Mouse (Mus musculus): ENCODE results near the gene Hist2h4. TPM values are rescaled to one million over a fixed set of nuclear protein-coding genes. Genes with fewer than 3 reads are reported as not detected.
"Not testable (repeated sequence)": the region's sequence is repeated elsewhere in the genome, so short reads cannot be mapped to it uniquely, and the experiment has no call there.

Hist2h4 gene
- polyA plus RNA-seq, 1 experiment from 2014 or later: 5.4 TPM

DNA sequence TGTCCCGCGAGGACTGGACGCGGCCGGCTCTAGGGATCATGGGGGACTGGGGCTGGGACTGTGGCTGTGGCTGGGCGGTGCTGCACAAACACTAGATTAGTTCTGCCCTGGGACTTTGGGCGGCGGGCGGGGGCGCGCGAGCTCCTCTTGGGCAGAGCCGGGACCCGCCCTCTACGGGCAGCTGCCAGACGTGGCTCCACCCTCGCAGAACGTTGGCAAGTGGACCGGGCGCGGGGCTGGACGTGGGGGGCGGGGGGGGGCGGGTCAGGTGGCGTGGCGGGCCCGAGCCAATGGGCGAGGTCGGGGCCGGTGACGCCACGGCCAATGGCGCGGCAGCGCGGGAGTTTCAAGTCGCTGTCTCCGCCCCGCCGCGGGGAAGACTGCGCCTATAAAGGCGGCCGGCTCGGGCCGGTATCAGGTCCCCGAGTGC lies 16.7 kb downstream of the Hist2h4 start, which contains the start of gene Hist2h3c1:
Gene Hist2h3c1, plus strand, starts transcription at position 259 of the 430 bp plus-strand sequence.
- Histone ChIP-seq H3K4me1 (ENCODE audit: control insufficient read depth, insufficient read depth, low read length) (peaks cover 29% of the 10 kb centered on the region), H3K4me3 (ENCODE audit: low read depth, low read length) (peak within 1 kb of the TSS; percentile 45), H3K9ac (ENCODE audit: low read length) (peak within 1 kb of the TSS; percentile 79), H3K27ac (replicated peaks; ENCODE audit: low read depth, low read length) (peak within 1 kb of the TSS; percentile 75), H3K4me2 (ENCODE audit: low read depth, severe bottlenecking) (peak within 1 kb of the TSS; percentile 40)
- peak; percentile 92 for ATAC-seq (ENCODE audit: insufficient number of reproducible peaks, low FRiP score, low TSS enrichment, low read depth)
- WGBS: no CpG with 5 or more reads among the region's 47 CpGs
- DNase-seq (ENCODE audit: low spot score); H3K27me3 ChIP-seq (ENCODE audit: control insufficient read depth, insufficient read depth, low read length); H3K9me3 ChIP-seq (ENCODE audit: control insufficient read depth, low read length); H3K36me3 ChIP-seq (ENCODE audit: control insufficient read depth, insufficient read depth, low read length): not testable (repeated sequence)

DNA sequence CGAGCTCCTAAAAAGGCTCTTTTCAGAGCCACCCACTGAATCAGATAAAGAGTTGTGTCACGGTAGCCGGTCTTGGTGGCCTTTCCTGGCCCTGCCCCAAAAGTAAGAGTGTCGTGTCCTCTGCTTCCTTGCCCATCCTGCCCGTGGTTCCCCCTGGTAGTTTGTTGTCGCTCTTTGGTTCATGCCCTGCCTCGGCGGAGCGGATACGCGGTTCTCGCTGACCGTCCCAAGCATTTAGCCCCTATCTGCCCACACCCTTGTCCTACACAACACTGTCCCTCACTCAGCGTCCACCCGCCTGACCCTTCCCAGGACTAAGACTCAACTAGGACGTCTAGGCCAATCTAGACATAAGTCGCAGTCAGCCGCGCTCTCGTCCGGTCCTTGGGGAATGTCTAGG lies 17.1 kb downstream of the Hist2h4 start:
- not testable (repeated sequence) for H3K9me3 ChIP-seq (ENCODE audit: control insufficient read depth, low read length); H3K36me3 ChIP-seq (ENCODE audit: control insufficient read depth, insufficient read depth, low read length); H3K9ac ChIP-seq (ENCODE audit: low read length); DNase-seq (ENCODE audit: low spot score); ATAC-seq (ENCODE audit: insufficient number of reproducible peaks, low FRiP score, low TSS enrichment, low read depth); H3K27me3 ChIP-seq (ENCODE audit: control insufficient read depth, insufficient read depth, low read length); H3K4me2 ChIP-seq (ENCODE audit: low read depth, severe bottlenecking)
- Histone ChIP-seq H3K4me3 (ENCODE audit: low read depth, low read length) (0 out of 2 replicates have a peak overlapping the region, but pooled peaks have one; percentile 14), H3K4me1 (ENCODE audit: control insufficient read depth, insufficient read depth, low read length) (peaks cover 29% of the 10 kb centered on the region), H3K27ac (replicated peaks; ENCODE audit: low read depth, low read length) (peak overlapping the region; percentile 56; the same call in 1 of the 2 replicates)
- 5% methylated on average over 10 of the region's 21 CpGs for whole genome bisulfite sequencing

GRCm38 (mm10) chr3:96245003-96245886 lies 17.9 kb downstream of the Hist2h4 start, which contains the start of gene Hist2h2aa1:
Gene Hist2h2aa1 (plus strand): TSS chr3:96245497.
- H3K9me3 ChIP-seq (ENCODE audit: control insufficient read depth, low read length); H3K36me3 ChIP-seq (ENCODE audit: control insufficient read depth, insufficient read depth, low read length); H3K27me3 ChIP-seq (ENCODE audit: control insufficient read depth, insufficient read depth, low read length): not testable (repeated sequence)
- WGBS: under 1% methylated on average over 30 of the region's 88 CpGs
- ATAC-seq (ENCODE audit: insufficient number of reproducible peaks, low FRiP score, low TSS enrichment, low read depth) (peak; percentile 89), DNase-seq (ENCODE audit: low spot score) (peak; percentile 83)
- Histone ChIP-seq H3K4me2 (ENCODE audit: low read depth, severe bottlenecking) (peak within 1 kb of the TSS; percentile 68), H3K27ac (replicated peaks; ENCODE audit: low read depth, low read length) (peak within 1 kb of the TSS; percentile 98), H3K9ac (ENCODE audit: low read length) (peak within 1 kb of the TSS; percentile 83), H3K4me3 (ENCODE audit: low read depth, low read length) (peak within 1 kb of the TSS; percentile 33), H3K4me1 (ENCODE audit: control insufficient read depth, insufficient read depth, low read length) (peaks cover 23% of the 10 kb centered on the region)

- DNase-seq (ENCODE audit: low spot score) (no peak), ATAC-seq (ENCODE audit: insufficient number of reproducible peaks, low FRiP score, low TSS enrichment, low read depth) (no peak)
- Histone ChIP-seq H3K4me3 (ENCODE audit: low read depth, low read length) (0 out of 2 replicates have a peak overlapping the region, but pooled peaks have one; percentile 5), H3K9ac (ENCODE audit: low read length) (peak overlapping the region; percentile 39), H3K36me3 (ENCODE audit: control insufficient read depth, insufficient read depth, low read length) (no peaks in the 10 kb centered on the region), H3K4me1 (ENCODE audit: control insufficient read depth, insufficient read depth, low read length) (peaks cover 23% of the 10 kb centered on the region), H3K4me2 (ENCODE audit: low read depth, severe bottlenecking) (0 out of 2 replicates have a peak overlapping the region, but pooled peaks have one; percentile 23), H3K27me3 (ENCODE audit: control insufficient read depth, insufficient read depth, low read length) (no peaks in the 10 kb centered on the region), H3K9me3 (ENCODE audit: control insufficient read depth, low read length) (no peaks in the 10 kb centered on the region), H3K27ac (replicated peaks; ENCODE audit: low read depth, low read length) (peak overlapping the region; percentile 98)
- WGBS: 85% methylated on average over 7 of the region's 7 CpGs
These were observed 19.1 kb downstream of the Hist2h4 start for GRCm38 (mm10) chr3:96243921-96244572.

- WGBS: 81% methylated on average over 9 of the region's 9 CpGs
- Histone ChIP-seq H3K4me1 (ENCODE audit: control insufficient read depth, insufficient read depth, low read length) (peaks cover 19% of the 10 kb centered on the region; the same call in 1 of the 2 replicates), H3K36me3 (ENCODE audit: control insufficient read depth, insufficient read depth, low read length) (no peaks in the 10 kb centered on the region), H3K27me3 (ENCODE audit: control insufficient read depth, insufficient read depth, low read length) (no peaks in the 10 kb centered on the region), H3K4me2 (ENCODE audit: low read depth, severe bottlenecking) (peak overlapping the region; percentile 20; the same call in 1 of the 2 replicates), H3K27ac (replicated peaks; ENCODE audit: low read depth, low read length) (peak overlapping the region; percentile 79), H3K9ac (ENCODE audit: low read length) (peak overlapping the region; percentile 35; the same call in 1 of the 2 replicates), H3K9me3 (ENCODE audit: control insufficient read depth, low read length) (no peaks in the 10 kb centered on the region), H3K4me3 (ENCODE audit: low read depth, low read length) (no peak overlapping the region)
- ATAC-seq (ENCODE audit: insufficient number of reproducible peaks, low FRiP score, low TSS enrichment, low read depth): no peak
- no peak for DNase-seq (ENCODE audit: low spot score)
These were observed 22.3 kb downstream of the Hist2h4 start for GRCm38 (mm10) chr3:96240799-96241197.

- H3K9me3 ChIP-seq (ENCODE audit: control insufficient read depth, low read length); H3K27me3 ChIP-seq (ENCODE audit: control insufficient read depth, insufficient read depth, low read length); H3K36me3 ChIP-seq (ENCODE audit: control insufficient read depth, insufficient read depth, low read length): not testable (repeated sequence)
- peaks cover 19% of the 10 kb centered on the region; the same call in 1 of the 2 replicates for H3K4me1 ChIP-seq (ENCODE audit: control insufficient read depth, insufficient read depth, low read length)
- DNase-seq (ENCODE audit: low spot score) (peak; percentile 80), ATAC-seq (ENCODE audit: insufficient number of reproducible peaks, low FRiP score, low TSS enrichment, low read depth) (peak; percentile 81)
- H3K9ac ChIP-seq (ENCODE audit: low read length): peak within 1 kb of the TSS; percentile 35; the same call in 1 of the 2 replicates
- H3K27ac ChIP-seq (replicated peaks; ENCODE audit: low read depth, low read length): peak within 1 kb of the TSS; percentile 79
- peak within 1 kb of the TSS; percentile 24; the same call in 1 of the 2 replicates for H3K4me3 ChIP-seq (ENCODE audit: low read depth, low read length)
- peak within 1 kb of the TSS; percentile 20; the same call in 1 of the 2 replicates for H3K4me2 ChIP-seq (ENCODE audit: low read depth, severe bottlenecking)
- 7% methylated on average over 17 of the region's 85 CpGs for WGBS
These were observed 22.9 kb downstream of the Hist2h4 start, which contains the start of gene Hist2h2aa2 for GRCm38 (mm10) chr3:96239949-96240798. Gene Hist2h2aa2 (minus strand): TSS chr3:96240276.

DNA sequence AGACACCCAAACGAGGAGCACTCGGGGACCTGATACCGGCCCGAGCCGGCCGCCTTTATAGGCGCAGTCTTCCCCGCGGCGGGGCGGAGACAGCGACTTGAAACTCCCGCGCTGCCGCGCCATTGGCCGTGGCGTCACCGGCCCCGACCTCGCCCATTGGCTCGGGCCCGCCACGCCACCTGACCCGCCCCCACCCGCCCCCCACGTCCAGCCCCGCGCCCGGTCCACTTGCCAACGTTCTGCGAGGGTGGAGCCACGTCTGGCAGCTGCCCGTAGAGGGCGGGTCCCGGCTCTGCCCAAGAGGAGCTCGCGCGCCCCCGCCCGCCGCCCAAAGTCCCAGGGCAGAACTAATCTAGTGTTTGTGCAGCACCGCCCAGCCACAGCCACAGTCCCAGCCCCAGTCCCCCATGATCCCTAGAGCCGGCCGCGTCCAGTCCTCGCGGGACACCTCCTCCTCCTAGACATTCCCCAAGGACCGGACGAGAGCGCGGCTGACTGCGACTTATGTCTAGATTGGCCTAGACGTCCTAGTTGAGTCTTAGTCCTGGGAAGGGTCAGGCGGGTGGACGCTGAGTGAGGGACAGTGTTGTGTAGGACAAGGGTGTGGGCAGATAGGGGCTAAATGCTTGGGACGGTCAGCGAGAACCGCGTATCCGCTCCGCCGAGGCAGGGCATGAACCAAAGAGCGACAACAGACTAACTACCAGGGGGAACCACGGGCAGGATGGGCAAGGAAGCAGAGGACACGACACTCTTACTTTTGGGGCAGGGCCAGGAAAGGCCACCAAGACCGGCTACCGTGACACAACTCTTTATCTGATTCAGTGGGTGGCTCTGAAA lies 23.9 kb downstream of the Hist2h4 start, which contains the start of gene Hist2h3c2:
Gene Hist2h3c2, minus strand, starts transcription at position 174 of the 840 bp plus-strand sequence.
- H3K9me3 ChIP-seq (ENCODE audit: control insufficient read depth, low read length); H3K36me3 ChIP-seq (ENCODE audit: control insufficient read depth, insufficient read depth, low read length); H3K27me3 ChIP-seq (ENCODE audit: control insufficient read depth, insufficient read depth, low read length); DNase-seq (ENCODE audit: low spot score): not testable (repeated sequence)
- peak; percentile 91 for ATAC-seq (ENCODE audit: insufficient number of reproducible peaks, low FRiP score, low TSS enrichment, low read depth)
- Histone ChIP-seq H3K4me2 (ENCODE audit: low read depth, severe bottlenecking) (peak within 1 kb of the TSS; percentile 60), H3K9ac (ENCODE audit: low read length) (peak within 1 kb of the TSS; percentile 78), H3K4me3 (ENCODE audit: low read depth, low read length) (peak within 1 kb of the TSS; percentile 40), H3K27ac (replicated peaks; ENCODE audit: low read depth, low read length) (peak within 1 kb of the TSS; percentile 89), H3K4me1 (ENCODE audit: control insufficient read depth, insufficient read depth, low read length) (peaks cover 17% of the 10 kb centered on the region; the same call in 1 of the 2 replicates)
- 0% methylated on average over 10 of the region's 68 CpGs for WGBS

Measured in limb, embryonic 11.5 days (tissue).